Mouse (Mus musculus) ovary, adult 18-20 months (tissue): ENCODE data around the gene Gm20388.
A peak's percentile ranks its signal among the peaks of the same experiment; 100 is the strongest.
"Not testable (repeated sequence)": the region's sequence is repeated elsewhere in the genome, so short reads cannot be mapped to it uniquely, and the experiment has no call there.

Experiments
- DNase-seq: peaks from one replicate; pipeline ENCODE4 v3.0.0; 2022; ENCODE audit warnings: low spot score, mixed read lengths

Gene Gm20388

DNA sequence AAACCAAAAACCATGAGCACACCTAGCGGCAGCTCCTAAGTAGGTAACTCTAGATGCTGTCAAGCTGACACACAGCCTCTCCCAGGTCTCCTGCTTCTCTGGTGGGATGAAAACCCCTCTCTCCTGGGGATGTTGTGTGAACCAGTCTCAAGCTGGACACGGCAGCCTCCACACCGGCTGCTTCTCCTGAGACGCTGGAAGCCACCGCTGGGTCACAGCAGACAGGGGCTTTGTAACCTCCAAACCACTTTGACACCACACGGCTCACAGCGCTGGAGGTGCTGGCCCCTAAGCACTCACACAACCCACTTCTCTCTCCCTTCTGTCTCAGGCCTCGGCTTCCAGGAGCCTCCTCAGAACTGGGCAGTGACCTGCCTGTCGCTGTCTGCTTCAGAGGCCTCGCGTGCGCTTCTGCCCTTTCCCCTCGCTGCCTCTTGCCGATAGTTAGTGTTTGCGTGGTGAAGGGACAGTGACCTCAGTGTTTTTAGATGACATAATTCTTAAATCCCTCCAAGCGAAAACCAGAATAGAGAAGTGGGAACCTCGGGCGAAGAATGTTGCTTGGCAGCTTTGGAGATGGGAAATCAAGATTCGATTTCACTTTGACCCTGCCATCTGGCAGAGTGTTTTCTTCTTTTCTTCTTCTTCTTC is 809.1 kb downstream of the Gm20388 start:
- no peak for DNase-seq

DNA sequence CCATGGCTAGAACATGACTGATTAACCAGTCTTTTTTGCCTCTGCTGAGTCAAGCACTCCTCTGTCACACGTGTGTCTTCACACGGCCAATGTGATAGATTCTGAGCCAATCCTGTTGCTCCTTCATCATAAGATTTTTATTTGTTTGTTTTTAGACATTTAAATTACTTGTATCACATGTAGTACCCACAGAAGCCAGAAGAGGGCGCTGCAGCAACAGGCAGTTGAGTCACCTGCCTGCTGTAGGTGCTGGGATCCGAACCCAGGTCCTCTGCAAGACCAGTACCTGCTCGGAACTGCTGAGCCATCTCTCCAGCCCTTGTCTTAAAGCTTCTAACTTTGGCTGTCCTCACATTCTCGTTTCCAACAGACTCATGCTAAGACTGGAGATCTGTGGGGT is 812.4 kb downstream of the Gm20388 start:
- DNase-seq, result no peak

DNA sequence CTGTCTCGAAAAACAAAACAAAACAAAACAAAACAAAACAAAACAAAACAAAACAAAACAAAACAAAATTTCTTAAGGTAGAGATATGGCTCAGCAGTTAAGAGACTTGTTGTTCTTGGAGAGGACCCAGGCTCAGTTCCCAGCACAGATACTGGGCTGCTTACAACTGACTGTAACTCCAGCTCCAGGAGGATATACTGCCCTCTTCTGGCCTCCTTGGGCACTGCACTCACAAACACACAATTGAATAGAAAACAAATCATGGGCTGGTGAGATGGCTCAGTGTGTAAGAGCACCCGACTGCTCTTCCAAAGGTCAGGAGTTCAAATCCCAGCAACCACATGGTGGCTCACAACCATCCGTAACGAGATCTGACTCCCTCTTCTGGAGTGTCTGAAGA is 813.5 kb downstream of the Gm20388 start:
- DNase-seq, result not testable (repeated sequence)

DNA sequence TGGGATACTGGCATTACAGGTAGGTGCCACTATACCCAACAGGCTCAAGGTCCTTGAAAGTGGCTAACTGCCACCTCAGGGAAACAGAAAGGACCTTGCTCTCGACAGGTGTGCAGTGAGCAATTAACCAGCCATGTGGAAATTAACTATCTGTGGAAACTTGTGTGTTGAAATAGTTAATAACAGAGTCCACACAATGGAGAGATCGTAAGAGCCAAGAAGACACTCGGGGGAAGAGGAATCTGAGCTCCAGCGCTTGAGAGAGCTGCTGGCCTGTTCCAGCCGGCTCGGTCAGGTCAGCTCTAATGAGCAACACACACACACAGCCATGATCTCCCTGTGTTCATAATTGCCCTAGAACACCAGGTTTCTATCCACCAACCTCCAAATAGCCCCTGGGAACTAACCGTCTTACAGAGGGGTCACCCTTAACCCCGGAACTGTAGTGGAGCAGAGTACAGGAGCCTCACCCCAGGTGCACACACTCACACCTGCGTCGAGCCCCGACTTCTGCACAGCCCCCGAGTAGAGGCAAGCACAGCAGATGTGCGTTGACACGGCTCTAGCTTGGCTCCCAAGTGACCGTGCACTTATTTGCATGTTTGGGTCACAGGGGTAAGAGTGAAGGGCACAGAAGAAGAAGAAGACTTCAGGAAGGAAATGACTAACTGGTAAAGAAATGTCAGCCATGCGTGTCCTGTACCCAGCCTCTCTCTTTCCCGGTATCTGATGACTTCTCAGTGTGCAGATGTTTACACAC is 814.4 kb downstream of the Gm20388 start:
- DNase-seq, result no peak

DNA sequence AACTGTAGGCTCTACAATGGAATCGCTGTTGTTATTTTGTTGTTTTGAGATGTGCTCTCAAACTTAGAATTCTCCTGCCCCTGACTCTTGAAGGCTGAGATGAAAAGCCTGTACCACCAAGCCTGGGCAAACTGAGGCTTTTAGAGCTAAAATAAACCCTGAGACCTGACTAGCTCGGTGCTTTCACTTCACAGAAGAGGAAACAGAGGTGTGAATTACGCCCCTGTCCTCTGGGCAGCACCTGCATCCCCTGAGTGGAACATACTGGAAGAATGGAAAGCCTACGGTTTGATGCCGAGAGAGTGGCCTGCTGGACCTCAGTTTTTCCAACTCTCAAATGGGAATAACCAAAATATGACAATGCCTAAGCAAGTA is 814.9 kb downstream of the Gm20388 start:
- DNase-seq, result no peak

DNA sequence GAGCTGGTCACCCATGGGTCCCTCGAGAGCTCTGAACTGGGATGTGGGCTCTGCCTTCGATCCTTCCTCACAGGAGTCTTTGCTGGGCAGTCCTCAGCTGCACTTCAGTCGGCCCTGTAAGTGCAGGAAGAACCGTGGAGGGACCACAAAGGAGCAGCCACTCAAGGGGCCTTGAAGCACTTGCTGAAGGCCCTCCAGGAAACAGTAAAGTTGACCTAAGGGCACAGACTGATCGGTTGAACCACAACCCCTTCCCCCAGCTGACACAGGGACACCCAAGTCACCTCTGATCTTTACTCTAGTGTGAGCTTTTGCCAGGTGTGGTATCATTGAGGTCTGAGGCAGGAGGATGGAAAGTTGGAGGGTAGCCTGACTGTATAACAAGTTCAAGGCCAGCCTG is 815.4 kb downstream of the Gm20388 start:
- no peak for DNase-seq

DNA sequence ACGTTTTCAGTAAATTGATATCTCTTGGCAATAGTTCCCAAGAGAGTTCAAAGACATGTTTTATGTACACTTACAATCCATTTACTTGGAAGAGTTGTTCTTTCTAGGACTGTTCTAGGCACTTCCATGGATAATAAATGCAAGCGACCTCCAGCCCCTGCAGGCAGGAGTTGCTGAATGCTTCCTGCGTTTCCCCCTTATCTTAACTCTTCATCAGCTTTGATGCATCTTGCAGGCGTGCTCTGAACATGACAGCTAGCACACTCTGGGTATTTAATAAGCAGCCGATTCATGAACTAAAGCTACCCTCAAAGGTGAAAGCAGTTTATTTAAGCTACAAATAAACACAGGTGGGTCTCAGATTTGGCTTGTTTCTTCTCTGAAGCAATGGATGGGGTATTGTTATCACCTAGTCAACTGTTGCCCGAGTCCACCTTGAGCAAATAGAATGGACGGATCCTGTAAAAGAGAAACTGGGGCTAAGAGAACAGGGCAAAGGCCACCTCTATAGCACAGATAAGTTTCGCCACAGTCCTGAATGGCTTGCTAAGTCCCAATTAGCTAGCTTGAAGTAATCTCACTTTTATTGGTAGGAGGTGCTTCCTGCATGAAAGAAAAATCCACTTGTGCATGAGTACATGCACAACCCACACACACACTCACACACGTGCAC is 818.0 kb downstream of the Gm20388 start:
- DNase-seq, result no peak

DNA sequence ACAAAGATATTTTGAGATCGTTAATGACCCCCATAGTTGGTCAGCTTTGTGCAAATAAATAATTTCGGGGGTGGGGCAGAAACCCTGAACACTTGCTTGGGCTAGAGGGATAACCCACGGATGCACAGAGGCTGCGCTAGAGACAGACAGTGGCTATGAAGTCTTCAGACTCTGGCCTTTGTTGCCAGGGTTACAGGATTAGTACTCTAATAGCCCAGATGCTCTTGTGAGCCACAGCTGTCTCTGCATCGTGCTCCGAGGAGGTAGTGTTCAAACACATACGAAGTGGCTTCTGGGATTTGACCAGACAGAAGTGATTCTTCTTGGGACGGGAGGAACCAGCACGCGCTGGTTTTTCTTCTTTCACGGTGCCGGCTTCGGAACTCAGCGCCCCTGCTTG is 820.9 kb downstream of the Gm20388 start:
- no peak for DNase-seq

DNA sequence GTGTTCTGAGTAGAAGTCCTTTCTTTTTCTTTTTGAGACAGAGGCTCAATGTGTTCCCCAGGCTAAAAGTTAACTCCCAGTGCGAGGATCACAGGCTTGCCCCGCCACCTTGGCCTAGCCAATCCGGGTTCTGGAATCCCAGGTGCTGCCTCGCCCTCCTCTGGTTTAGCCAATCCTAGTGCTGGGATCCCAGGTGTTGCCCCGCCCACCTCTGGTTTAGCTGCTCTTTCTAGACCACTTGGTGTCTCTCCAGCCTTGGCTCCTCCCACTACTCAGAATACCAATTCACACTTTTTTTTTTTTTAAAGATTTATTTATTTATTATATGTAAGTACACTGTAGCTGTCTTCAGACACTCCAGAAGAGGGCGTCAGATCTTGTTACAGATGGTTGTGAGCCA is 821.4 kb downstream of the Gm20388 start:
- DNase-seq, result no peak

DNA sequence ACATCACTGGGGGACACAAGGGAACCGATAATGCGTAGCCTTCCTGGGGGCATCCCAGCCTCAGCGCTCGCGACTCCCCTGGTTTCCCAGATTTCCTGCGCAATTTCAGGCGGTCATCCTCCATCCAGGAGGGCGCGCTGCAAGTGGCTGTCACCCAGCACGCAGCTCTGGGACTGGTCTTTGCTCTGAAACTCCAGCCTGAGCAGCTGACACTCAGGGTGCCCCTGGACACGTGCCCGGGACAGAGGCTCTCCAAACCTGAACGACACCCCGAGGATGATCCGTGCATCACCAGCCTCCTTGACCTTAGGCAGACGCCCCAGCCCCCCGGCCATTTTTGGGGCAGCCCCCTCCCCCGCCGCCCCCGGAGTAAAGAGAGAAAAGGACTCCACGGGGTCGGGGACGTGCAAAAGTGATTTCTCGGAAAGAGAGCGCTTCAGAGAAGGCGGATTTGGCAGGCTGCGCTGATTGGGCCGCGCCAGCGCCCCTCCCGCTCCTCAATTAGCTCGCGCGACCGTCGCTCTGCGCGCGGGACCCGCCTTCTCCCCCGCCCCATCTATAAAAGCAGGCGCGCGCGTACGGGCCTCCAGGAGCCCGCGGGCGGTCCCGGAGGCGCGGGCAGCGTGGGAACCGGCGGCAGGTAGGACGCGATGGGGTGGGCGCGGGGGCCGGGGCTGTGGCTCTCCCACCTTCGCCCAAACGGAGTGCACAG is 825.3 kb downstream of the Gm20388 start, which contains the start of gene Irf8:
Irf8 (plus strand) TSS at position 589 of the 712 bp plus-strand sequence.
- peak; percentile 80 for DNase-seq

DNA sequence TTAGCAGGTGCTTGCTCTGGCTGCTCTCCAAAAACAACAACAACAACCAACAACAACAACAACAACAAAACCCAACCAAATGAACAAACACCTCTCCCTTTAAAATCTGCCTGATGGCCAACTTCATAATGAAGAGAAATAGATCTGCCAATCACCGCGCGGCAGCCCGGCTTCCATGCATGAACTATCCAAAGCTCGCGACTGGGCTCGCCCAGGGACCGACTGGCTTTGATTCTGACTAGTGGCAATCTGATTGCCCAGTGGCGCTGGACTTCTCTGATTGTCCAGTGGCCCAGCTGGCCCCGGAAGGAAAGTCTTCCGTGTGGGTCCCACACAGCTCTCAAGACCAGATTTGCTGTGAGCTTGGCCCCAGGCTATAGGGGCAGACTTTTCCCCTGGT is 825.8 kb downstream of the Gm20388 start:
- DNase-seq, result no peak

DNA sequence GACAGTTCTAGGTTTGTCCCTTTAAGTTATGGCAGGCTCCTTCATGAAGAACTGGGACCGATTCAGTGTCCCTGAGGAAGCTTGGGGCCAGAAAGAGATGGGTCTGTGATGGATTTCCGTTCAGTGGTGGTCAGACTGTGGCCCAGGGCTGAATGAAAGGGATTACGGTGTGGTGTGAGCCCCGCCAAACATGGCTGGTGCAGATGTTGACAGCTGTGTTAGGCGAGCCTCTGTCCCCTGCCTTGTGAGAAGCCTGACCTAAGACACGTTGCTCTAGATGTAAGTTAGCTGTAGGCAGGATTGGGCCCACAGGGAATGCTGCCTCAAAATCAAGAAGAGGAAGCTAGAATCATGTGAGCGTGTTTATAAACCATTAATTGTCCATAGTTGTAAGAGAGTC is 826.5 kb downstream of the Gm20388 start:
- no peak for DNase-seq

DNA sequence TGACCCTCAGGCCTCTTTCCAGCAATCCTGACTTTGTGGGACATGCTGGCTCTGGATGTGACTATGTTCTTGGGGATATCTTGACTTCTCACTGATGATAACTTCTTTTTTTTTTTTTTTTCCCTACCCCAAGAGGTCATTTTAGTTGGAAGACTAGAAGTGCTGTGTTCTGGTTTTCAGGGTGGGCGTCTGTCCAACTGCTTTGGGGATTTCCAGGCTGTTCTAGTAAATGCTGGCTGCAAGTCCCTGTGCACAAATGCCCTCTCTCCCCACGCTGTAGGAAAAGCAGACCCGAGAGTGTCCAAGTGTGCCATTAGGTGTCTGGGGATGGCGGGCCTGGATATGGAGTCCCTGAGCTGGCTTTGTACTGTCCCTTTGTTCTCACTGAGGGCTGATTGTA is 828.1 kb downstream of the Gm20388 start:
- no peak for DNase-seq

DNA sequence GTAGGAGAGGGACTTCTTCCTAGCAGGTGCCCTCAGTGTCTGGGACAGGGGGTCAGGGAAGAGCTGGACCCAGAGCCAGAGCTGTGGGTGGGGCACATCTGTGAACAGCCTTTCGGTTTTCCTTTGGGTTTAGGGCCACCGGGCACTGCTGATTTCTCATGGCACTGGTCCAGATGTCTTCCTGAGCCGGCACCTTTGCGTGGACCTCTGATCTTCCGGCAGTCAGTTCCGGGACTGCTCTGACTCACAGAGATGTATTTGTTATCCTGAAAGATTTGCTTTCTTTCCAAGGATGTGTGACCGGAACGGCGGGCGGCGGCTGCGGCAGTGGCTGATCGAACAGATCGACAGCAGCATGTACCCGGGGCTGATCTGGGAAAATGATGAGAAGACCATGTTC is 828.9 kb downstream of the Gm20388 start:
- no peak for DNase-seq

DNA sequence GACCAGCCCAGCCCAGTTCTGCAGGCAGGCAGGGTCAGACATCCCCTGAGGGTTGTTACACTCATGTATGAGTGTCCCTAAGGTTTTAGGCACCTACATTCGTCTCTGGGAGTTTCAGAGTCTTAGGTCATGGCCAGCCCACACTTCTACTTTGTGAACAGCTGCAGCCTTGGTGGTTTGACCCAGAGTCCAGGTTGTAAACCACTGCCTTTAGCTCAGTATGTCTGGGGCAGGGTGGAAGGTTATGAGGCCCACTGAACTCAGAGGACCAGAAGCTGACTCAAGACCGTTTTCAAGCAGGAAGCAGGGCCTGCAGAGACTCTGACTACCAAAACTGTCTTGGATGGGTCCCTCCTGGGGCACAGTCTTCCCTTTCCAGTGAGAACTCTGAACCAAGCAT is 829.9 kb downstream of the Gm20388 start:
- DNase-seq, result no peak

DNA sequence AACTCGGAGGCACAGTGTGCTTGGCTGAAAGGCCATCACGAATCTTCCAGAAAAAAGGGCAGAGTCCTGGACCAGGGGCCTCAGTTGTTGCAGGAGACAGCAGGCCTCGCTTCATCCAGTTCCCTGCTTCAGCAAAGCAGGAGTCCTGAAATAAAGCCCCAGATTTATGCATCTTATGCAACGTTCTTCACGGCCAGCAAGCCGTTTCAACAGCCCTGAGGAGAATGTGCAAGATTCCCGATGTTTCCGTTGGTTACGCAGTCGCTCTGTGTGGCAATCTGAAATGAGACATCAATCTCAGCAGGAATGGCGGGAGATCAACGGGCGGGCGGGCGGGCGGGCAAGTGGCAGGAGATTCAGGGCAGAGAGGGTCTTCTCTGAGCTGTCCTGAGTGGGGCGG is 830.4 kb downstream of the Gm20388 start:
- no peak for DNase-seq

DNA sequence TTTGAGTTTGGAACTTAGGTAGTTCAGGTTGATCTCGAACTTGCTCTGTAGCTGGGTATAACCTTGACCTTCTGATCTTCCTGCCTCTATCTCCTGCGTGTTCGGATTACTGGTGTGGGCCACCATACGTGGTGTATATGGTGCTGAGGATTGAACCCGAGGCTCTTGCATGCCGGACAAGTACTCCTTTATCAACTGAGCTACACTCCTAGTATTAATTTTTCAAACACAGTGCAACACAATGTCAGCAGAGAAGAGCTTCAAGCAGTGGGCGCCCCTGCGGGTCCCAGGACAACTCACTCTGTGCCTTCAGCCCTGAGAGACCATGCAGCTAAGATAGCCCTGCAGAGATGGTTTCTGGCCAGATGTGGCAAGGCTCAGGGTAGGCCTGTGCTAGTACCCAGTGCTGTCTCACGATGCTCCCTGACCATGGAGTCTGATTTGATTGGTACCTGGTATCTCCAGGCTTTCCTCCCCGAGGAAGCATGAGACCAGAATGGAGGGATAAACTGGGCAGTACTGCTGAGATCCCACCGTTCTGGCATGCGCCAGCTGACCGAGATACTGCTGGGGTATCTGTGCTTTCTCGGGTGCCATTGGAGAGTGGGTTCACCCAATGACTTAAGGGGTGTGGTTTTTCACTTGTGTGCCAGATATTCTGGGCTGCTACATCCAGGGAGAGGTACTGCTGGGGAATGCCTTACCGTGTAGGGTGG is 831.3 kb downstream of the Gm20388 start:
- DNase-seq, result no peak

DNA sequence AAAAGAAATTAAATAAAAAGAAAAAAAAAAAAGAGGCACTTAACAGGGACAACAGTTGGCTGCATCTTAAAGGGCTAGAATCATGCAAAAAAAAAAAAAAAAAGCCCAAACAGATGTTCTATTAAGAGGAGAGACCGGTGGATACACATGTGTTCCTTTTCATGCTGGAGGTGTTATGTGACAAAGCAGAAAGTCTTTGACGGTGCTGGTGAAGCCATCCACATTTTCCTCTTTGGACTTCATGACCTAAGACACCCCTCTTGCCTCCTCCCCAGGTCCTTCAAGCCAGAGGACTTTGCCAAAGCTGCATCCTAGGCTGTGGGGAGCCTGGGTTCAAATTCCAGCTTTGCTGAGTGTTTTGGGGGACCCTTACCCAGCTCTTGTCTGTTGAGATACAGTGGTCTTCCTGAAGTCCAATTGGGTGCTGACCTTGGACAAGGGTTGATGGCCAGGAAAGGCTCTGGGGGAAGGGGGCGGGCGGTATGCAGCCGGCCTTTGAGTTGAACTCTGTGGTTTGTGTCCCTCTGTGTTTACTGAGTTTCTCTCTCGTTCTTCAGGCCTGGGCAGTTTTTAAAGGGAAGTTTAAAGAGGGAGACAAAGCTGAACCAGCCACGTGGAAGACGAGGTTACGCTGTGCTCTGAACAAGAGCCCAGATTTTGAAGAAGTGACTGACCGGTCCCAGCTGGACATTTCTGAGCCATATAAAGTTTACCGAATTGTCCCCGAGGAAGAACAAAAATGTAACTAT is 832.7 kb downstream of the Gm20388 start:
- DNase-seq, result no peak

DNA sequence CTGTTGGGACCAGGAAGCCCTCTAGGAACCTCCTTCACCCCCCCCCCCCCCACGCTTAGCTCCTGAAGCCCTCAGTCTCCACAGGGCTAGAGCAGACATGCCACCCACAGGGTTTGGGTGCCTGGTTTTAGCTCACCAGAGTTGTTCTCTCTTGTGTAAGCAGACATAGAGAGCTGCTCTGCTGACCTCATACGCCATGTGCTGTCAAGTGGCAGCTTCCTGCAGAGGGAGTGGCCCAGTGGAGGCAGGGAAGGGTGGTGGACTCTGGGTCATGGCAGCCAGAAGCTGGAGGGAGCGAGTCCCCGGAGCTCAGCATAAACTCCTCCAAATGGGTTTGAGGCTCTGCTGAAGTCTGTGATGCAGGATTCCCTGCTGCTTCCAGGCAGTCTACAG is 833.3 kb downstream of the Gm20388 start:
- no peak for DNase-seq

DNA sequence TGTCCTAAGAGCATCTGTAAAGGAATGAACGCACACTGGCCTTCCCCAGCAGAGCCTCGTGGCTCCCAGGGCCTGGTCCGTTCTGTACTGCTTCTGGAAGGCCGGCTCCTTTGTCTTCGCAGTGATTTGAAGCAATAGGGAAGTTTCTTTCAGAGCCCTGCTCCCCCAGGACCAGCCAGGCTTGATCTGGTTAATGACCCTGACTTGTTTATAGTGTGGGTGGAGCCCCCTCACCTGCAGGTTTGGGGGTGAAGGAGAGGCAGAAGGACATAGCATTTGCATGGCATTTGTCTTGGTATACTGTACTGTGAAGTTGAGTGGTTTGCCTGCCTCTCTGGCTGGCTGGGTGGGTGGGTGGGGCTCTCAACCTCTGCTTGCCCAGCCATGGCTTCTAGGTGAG is 833.8 kb downstream of the Gm20388 start:
- no peak for DNase-seq

DNA sequence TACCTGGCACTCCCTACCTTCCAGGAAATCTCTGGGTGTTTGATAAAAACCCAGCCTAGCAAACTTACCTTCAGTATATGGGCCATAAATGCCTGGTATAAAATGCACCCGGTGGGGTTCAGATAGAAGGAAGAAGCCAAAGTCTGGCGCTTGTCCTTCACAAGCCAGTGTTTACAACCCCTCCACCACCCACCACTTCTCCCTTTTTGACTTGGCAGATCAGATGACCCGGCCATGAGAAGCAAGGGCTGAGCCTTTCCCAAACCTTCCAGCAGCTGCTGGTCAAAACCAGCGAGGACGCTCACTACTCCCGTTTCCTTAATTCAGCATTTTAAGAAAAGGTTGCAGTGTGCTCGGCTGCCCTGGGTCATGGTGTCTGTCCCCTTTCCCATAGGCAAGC is 834.6 kb downstream of the Gm20388 start:
- no peak for DNase-seq
